Mouse (Mus musculus) G1E-ER4 (cell line): ENCODE measurements around the gene Nfkbib. TPM values are rescaled to one million over a fixed set of nuclear protein-coding genes. Genes with fewer than 3 reads are reported as not detected.

Experiments used
- GATA1 ChIP-seq: IDR thresholded peaks from one replicate; pipeline ENCODE4 v1.8.0; 2012; ENCODE audit warnings: low read length, inconsistent platforms
- polyA plus RNA-seq: library from polyadenylated mRNA; stranded (reverse); fragments of >175 nt; gene quantifications from 2 replicates; pipeline ENCODE4 v1.2.3, GENCODE M21; 2012

Nfkbib gene
- polyA plus RNA-seq, 1 experiment, result 233 TPM

- TF ChIP-seq GATA1, result no peak
These were observed 50.6 kb downstream of the Nfkbib start, which contains the start of gene Fbxo17 for GRCm38 (mm10) chr7:28716590-28717281. Gene Fbxo17, plus strand, starts transcription at chr7:28716804.

- TF ChIP-seq GATA1, result no peak
These were observed 51.7 kb downstream of the Nfkbib start for GRCm38 (mm10) chr7:28715598-28715997.

GRCm38 (mm10) chr7:28714667-28715066 is 52.6 kb downstream of the Nfkbib start:
- no peak for TF ChIP-seq GATA1

- TF ChIP-seq GATA1, result no peak
These were observed 56.4 kb downstream of the Nfkbib start for GRCm38 (mm10) chr7:28710962-28711361.

GRCm38 (mm10) chr7:28709454-28709853 is 57.9 kb downstream of the Nfkbib start:
- no peak for TF ChIP-seq GATA1

Other genes starting within 250 kb of the Nfkbib start
- gene Ifnl3, start 244.7 kb downstream of the Nfkbib start, polyA plus RNA-seq, result not detected in 2 replicates
- gene Sycn, start 226.6 kb downstream of the Nfkbib start, polyA plus RNA-seq, result not detected in 2 replicates
- not detected in 2 replicates for gene Nccrp1, start 220.3 kb downstream of the Nfkbib start, polyA plus RNA-seq
- 95.5 and 118 TPM in 2 replicates for gene Samd4b, start 169.4 kb downstream of the Nfkbib start, polyA plus RNA-seq
- 108 and 142 TPM in 2 replicates for gene Pak4, start 169.3 kb downstream of the Nfkbib start, polyA plus RNA-seq
- not detected in 2 replicates for gene Acp7, start 136.2 kb downstream of the Nfkbib start, polyA plus RNA-seq
- not detected in 2 replicates for gene Fbxo27, start 74.7 kb downstream of the Nfkbib start, polyA plus RNA-seq
- gene Fbxo17, start 50.7 kb downstream of the Nfkbib start, polyA plus RNA-seq, result not detected in 2 replicates
- 367 and 514 TPM in 2 replicates for gene Mrps12, start 25.7 kb downstream of the Nfkbib start, polyA plus RNA-seq
- 72.4 and 89.6 TPM in 2 replicates for gene Sars2, start 25.5 kb downstream of the Nfkbib start, polyA plus RNA-seq
- gene Ccer2, start 11.3 kb downstream of the Nfkbib start, polyA plus RNA-seq, result 0.10 TPM in 1 of 2 replicates, not detected in the other
- 154 and 161 TPM in 2 replicates for gene Sirt2, start 777 bp downstream of the Nfkbib start, polyA plus RNA-seq
- gene Rinl, start 21.5 kb upstream of the Nfkbib start, polyA plus RNA-seq, result 0.52 and 0.89 TPM in 2 replicates
- 691 and 837 TPM in 2 replicates for gene Hnrnpl, start 41.0 kb upstream of the Nfkbib start, polyA plus RNA-seq
- gene Ech1, start 57.7 kb upstream of the Nfkbib start, polyA plus RNA-seq, result 13.8 and 59.9 TPM in 2 replicates
- 0.26 and 0.70 TPM in 2 replicates for gene Lgals4, start 66.3 kb upstream of the Nfkbib start, polyA plus RNA-seq
- gene Lgals7, start 96.3 kb upstream of the Nfkbib start, polyA plus RNA-seq, result 2.2 and 2.5 TPM in 2 replicates
- 0.03 and 0.04 TPM in 2 replicates for gene Capn12, start 113.9 kb upstream of the Nfkbib start, polyA plus RNA-seq
- 421 and 451 TPM in 2 replicates for gene Actn4, start 194.8 kb upstream of the Nfkbib start, polyA plus RNA-seq
- 100 and 388 TPM in 2 replicates for gene Eif3k, start 214.4 kb upstream of the Nfkbib start, polyA plus RNA-seq
- gene Map4k1, start 214.5 kb upstream of the Nfkbib start, polyA plus RNA-seq, result 90.7 and 110 TPM in 2 replicates